Comparison of ENCODE assay signal across 18 mouse cellular contexts in the genomic region with DNA sequence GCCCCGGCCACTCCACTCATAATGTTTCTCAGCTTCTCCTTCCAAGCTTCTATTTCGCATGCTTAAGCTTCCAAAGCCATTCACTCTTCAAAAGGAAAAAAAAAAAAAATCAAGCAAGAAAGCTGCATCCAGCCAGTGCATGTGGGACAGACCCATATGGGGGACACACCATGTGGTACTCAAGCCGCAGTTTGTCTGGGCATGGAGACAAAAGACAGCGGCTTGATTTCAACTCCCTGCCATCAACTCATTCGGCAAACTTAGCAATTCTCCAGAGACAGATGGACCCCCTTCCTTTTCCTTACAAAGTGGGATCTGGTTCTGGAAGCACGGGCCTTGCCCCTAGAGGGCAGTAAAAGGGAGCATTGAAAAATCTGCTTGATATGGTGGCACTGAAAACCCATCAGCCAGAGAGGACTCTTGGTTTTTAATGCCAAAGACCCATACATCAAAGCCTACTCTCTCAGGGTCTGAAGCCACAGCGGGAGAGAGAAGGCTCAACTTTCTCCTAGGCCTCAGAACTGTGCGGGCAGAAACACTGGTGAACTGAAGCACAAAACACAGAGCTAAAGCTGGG. TPM values are rescaled to one million over a fixed set of nuclear protein-coding genes. Genes with fewer than 3 reads are reported as not detected.
A peak's percentile ranks its signal among the peaks of the same experiment; 100 is the strongest.
DNase-seq lines count a peak whose midpoint lies in the region; ATAC-seq and TF ChIP-seq lines count a peak whose summit lies in the region.
"Had no signal": no experiment of that assay in that cellular context is flagged by ENCODE, and none has a peak within 500 bp of the region (broad histone marks: within the 10 kb centered on the region; RNA-seq: fewer than 3 reads in every experiment).

No protein-coding gene starts in this region.

- no peaks in the 10 kb centered on the region for H3K9me3 ChIP-seq in forebrain, postnatal 0 days (ENCODE audit: low read length)
- no peaks in the 10 kb centered on the region for H3K9me3 ChIP-seq in forebrain, embryonic 12.5 days
- no peaks in the 10 kb centered on the region for H3K9me3 ChIP-seq in E14TG2a.4 (ENCODE audit: low read length)
- H3K9me3 ChIP-seq: embryonic facial prominence, embryonic 13.5 days; hindbrain, embryonic 13.5 days; neural tube, embryonic 13.5 days; stomach, embryonic 15.5 days had no signal

- no peaks in the 10 kb centered on the region for H3K4me1 ChIP-seq in forebrain, postnatal 0 days (ENCODE audit: insufficient read depth)
- H3K4me1 ChIP-seq in forebrain, embryonic 12.5 days = no peaks in the 10 kb centered on the region
- H3K4me1 ChIP-seq in E14TG2a.4 (replicated peaks; ENCODE audit: low read depth, low read length) = 0 out of 2 replicates have a peak, but pooled peaks cover 3% of the 10 kb centered on the region
- peaks cover 2% of the 10 kb centered on the region; the same call in 1 of the 2 replicates for H3K4me1 ChIP-seq in bone marrow macrophage, adult 2 months (ENCODE audit: control insufficient read depth, insufficient read depth, low read length)
- H3K4me1 ChIP-seq: embryonic facial prominence, embryonic 13.5 days; hindbrain, embryonic 13.5 days; neural tube, embryonic 13.5 days; stomach, embryonic 15.5 days had no signal

- no peak overlapping the region for H3K4me2 ChIP-seq in forebrain, postnatal 0 days (ENCODE audit: low read depth)
- H3K4me2 ChIP-seq in forebrain, embryonic 12.5 days = no peak overlapping the region
- H3K4me2 ChIP-seq: embryonic facial prominence, embryonic 13.5 days; hindbrain, embryonic 13.5 days; neural tube, embryonic 13.5 days; stomach, embryonic 15.5 days had no signal

- H3K27me3 ChIP-seq in forebrain, postnatal 0 days (ENCODE audit: insufficient read depth, low read length) = no peaks in the 10 kb centered on the region
- no peaks in the 10 kb centered on the region for H3K27me3 ChIP-seq in forebrain, embryonic 12.5 days
- H3K27me3 ChIP-seq in E14TG2a.4 (ENCODE audit: insufficient read depth, low read length) = no peaks in the 10 kb centered on the region
- H3K27me3 ChIP-seq: embryonic facial prominence, embryonic 13.5 days; hindbrain, embryonic 13.5 days; neural tube, embryonic 13.5 days; stomach, embryonic 15.5 days had no signal

- H3K9ac ChIP-seq in forebrain, postnatal 0 days = no peak overlapping the region
- H3K9ac ChIP-seq in forebrain, embryonic 12.5 days = no peak overlapping the region
- H3K9ac ChIP-seq: embryonic facial prominence, embryonic 13.5 days; hindbrain, embryonic 13.5 days; neural tube, embryonic 13.5 days; stomach, embryonic 15.5 days had no signal

- H3K4me3 ChIP-seq in forebrain, postnatal 0 days (ENCODE audit: low read depth, low read length) = no peak overlapping the region
- no peak overlapping the region for H3K4me3 ChIP-seq in forebrain, embryonic 12.5 days (replicated peaks)
- no peak overlapping the region for H3K4me3 ChIP-seq in E14TG2a.4 (replicated peaks; ENCODE audit: low read length)
- H3K4me3 ChIP-seq in bone marrow macrophage, adult 2 months (ENCODE audit: insufficient read depth, low read length) = no peak overlapping the region
- H3K4me3 ChIP-seq: embryonic facial prominence, embryonic 13.5 days; hindbrain, embryonic 13.5 days; neural tube, embryonic 13.5 days; stomach, embryonic 15.5 days had no signal

- peak; percentile 58 for TF ChIP-seq CTCF in forebrain, postnatal 0 days (IDR thresholded peaks at IDR 0.05; ENCODE audit: low read depth)
- TF ChIP-seq CTCF in E14TG2a.4 (conservative IDR thresholded peaks at IDR 0.05; ENCODE audit: low read length) = peak; percentile 33; the same call in 1 of the 2 replicates
- peak; percentile 38; the same call in 1 of the 2 replicates for TF ChIP-seq CTCF in bone marrow macrophage, adult 2 months (IDR thresholded peaks at IDR 0.05; ENCODE audit: low read depth, low read length)

- no peak for TF ChIP-seq POLR2A in bone marrow macrophage, adult 2 months (IDR thresholded peaks at IDR 0.05; ENCODE audit: borderline replicate concordance, low read depth, low read length)

- ATAC-seq in forebrain, postnatal 0 days = peak; percentile 93
- no peak for ATAC-seq in forebrain, embryonic 12.5 days (ENCODE audit: low FRiP score)
- ATAC-seq: CD4-positive, CD25-positive, alpha-beta regulatory T cell, adult 4 months; midbrain, embryonic 16.5 days had no signal

- peaks cover 60% of the 10 kb centered on the region for H3K36me3 ChIP-seq in forebrain, postnatal 0 days (ENCODE audit: insufficient read depth)
- peaks cover 47% of the 10 kb centered on the region for H3K36me3 ChIP-seq in forebrain, embryonic 12.5 days (replicated peaks)
- H3K36me3 ChIP-seq in E14TG2a.4 (ENCODE audit: insufficient read depth, low read length) = peaks cover 86% of the 10 kb centered on the region
- H3K36me3 ChIP-seq: stomach, embryonic 15.5 days had no signal

- WGBS in forebrain, postnatal 0 days = 61% methylated on average over 8 of the region's 8 CpGs
- WGBS in forebrain, embryonic 12.5 days = 80% methylated on average over 8 of the region's 8 CpGs

- peak; percentile 85 for DNase-seq in forebrain, postnatal 0 days
- DNase-seq in layer of hippocampus, postnatal 14 days (ENCODE audit: low spot score in 2 of 2) = peak; percentile 24 to 43
- DNase-seq in layer of hippocampus, postnatal 10 days (ENCODE audit: low spot score in 2 of 2) = no peak
- no peak for DNase-seq in spleen, postnatal 36 days (ENCODE audit: low spot score in 2 of 2)
- DNase-seq: adrenal gland, postnatal 14 days; cerebellum, adult 8-10 months; heart, adult 18-20 months; heart, postnatal 10 days; kidney, adult 18-20 months had no signal

- H3K27ac ChIP-seq in forebrain, postnatal 0 days (ENCODE audit: low read depth, low read length) = peak overlapping the region; percentile 41; the same call in 1 of the 2 replicates
- no peak overlapping the region for H3K27ac ChIP-seq in forebrain, embryonic 12.5 days
- no peak overlapping the region for H3K27ac ChIP-seq in bone marrow macrophage, adult 2 months (ENCODE audit: insufficient read depth, low read depth, low read length)
- H3K27ac ChIP-seq: embryonic facial prominence, embryonic 13.5 days; hindbrain, embryonic 13.5 days; neural tube, embryonic 13.5 days; stomach, embryonic 15.5 days had no signal

RNA-seq across cellular contexts. Expression of a gene that starts 54.6 kb away (rescaled TPM):
- 41.4 and 49.2 TPM in 2 replicates for total RNA-seq in forebrain, postnatal 0 days (2014; rRNA removed)
- 4.3 and 6.5 TPM in 2 replicates for polyA plus RNA-seq in forebrain, postnatal 0 days (2015; fragmentation: Nextera tagmentation; extraction: Ambion mirVana)
- 5.3 and 5.7 TPM in 2 replicates for polyA plus RNA-seq in forebrain, embryonic 12.5 days (2016; fragmentation: Nextera tagmentation; extraction: Ambion mirVana)
- total RNA-seq in layer of hippocampus, postnatal 14 days (2021) = 10 to 100 TPM; 36.6 to 44.4 TPM
- total RNA-seq in layer of hippocampus, postnatal 10 days (2021) = 10 to 100 TPM; 47.4 to 55.0 TPM
- polyA plus RNA-seq in bone marrow macrophage, adult 2 months (2012; ENCODE audit: insufficient read depth, insufficient read length, missing spikeins) = 7.5 and 9.2 TPM in 2 replicates

Comparison
In these comparisons a context has a peak if more than half of its experiments do, and no peak if none do; other contexts are left out.
1. DNase-seq: peak in forebrain, postnatal 0 days (single experiment) and layer of hippocampus, postnatal 14 days (2 of 2); none in layer of hippocampus, postnatal 10 days (0 of 2) and spleen, postnatal 36 days (0 of 2).
2. Peak in every context shown above with its lines, with median percentiles within 50 percentile points of each other: CTCF ChIP-seq.